Mouse (Mus musculus) retina, embryonic 14.5 days (tissue): Measurements from ENCODE around the gene Tuft1.
"Not testable (repeated sequence)": the region's sequence is repeated elsewhere in the genome, so short reads cannot be mapped to it uniquely, and the experiment has no call there.

Experiments used
- DNase-seq: peaks from one replicate; pipeline ENCODE4 v3.0.0-alpha.2; 2015; ENCODE audit warnings: low spot score

Tuft1 gene

GRCm38 (mm10) chr3:94658740-94659095 is at the start of gene Tuft1:
Gene Tuft1, minus strand, starts transcription at chr3:94658872.
- DNase-seq, result not testable (repeated sequence)

DNA sequence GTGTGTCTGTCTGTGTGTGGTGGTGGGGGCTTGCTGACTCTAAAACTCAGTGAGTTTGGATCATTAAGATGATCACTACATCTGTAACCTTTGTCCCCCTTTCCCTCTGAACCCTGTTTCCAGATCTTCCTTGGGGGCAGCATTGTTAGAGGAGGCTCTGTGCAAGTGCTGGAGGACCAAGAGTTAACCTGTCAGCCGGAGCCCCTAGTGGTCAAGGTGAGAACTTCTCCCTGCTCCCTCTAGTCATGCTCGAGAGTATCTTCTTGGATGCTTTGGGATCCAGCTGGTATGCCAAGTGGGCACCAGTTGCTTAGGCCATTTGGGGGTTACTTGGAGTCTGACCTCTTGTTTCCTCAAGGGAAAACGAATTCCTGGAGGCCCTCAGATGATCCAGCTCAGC is 44.7 kb upstream of the Tuft1 start:
- peak; percentile 3 for DNase-seq

DNA sequence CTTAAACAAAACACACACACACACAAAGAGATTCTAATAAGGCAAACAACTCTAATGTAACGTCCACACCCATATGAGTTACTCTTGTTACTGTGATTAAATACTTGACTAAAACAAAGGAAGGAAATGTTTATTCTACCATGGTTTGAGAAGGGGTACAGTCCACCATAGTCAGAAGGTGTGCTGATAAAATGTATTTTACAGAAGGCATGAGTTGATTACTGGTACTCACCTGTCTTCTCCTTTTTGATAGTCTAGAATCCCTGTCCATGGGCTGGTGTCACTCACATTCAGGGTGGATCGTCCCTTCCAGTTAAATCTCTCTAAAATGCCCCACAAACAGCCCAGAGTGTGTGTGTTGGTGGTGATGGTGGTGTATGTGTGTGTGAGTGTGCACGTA is 44.2 kb upstream of the Tuft1 start:
- no peak for DNase-seq

GRCm38 (mm10) chr3:94702163-94702810 is 43.6 kb upstream of the Tuft1 start:
- not testable (repeated sequence) for DNase-seq

- DNase-seq, result not testable (repeated sequence)
Measured at GRCm38 (mm10) chr3:94696257-94696656, 37.6 kb upstream of the Tuft1 start.

GRCm38 (mm10) chr3:94695591-94695990 is 36.9 kb upstream of the Tuft1 start:
- not testable (repeated sequence) for DNase-seq

DNA sequence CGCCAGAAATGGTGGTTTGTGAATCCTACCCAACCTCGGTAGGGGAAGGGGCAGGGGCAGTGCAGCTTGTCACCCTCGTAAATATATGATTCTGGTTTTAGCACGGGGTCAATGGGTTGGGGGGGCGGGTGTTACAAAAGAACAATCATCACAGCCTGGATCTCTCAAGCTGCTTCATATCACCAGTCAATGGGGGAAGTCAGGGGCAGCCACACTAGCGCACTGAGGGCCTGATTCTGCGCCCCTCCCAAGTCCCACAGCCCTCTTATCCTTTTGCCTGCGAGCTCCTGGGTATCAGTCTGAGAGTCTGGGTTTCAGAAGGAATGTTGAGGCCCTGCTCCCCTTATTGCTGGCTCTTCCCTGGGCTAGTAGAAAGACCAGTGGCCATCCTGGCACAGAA is 35.2 kb upstream of the Tuft1 start:
- DNase-seq, result not testable (repeated sequence)

GRCm38 (mm10) chr3:94693329-94693825 is 34.7 kb upstream of the Tuft1 start, which contains the start of gene Selenbp2:
Gene Selenbp2, plus strand, starts transcription at chr3:94693556.
- DNase-seq, result no peak

GRCm38 (mm10) chr3:94691694-94692093 is 33.0 kb upstream of the Tuft1 start:
- not testable (repeated sequence) for DNase-seq

DNA sequence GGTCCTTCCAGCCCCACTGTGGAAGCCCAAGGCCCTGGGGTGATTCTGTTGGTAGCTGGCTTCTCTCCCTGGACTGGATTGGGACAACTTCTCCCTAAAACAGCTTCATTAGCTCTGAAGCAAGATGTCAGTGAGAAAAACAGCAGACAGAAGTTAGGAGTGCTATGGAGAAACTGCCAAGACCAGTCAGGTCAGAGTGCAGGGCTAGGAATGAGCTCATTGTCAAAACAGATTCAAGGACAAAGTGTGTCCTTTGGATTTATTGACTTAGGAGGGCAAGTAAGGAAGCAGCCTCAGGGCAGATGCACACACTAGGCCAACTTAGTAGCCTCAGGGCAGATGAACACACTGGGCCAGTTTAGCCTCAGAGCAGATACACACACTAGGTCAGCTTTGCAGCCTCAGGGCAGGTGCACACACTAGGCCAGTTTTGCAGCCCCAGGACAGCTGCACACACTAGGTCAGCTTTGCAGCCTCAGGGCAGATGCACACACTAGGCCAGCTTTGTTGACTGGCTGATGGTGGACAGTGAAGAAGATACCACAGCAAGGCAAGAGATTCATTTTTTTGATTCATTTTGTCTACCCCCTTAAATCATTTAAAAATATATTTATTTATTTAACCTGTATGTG is 32.1 kb upstream of the Tuft1 start:
- no peak for DNase-seq

GRCm38 (mm10) chr3:94690162-94690561 is 31.5 kb upstream of the Tuft1 start:
- not testable (repeated sequence) for DNase-seq

DNA sequence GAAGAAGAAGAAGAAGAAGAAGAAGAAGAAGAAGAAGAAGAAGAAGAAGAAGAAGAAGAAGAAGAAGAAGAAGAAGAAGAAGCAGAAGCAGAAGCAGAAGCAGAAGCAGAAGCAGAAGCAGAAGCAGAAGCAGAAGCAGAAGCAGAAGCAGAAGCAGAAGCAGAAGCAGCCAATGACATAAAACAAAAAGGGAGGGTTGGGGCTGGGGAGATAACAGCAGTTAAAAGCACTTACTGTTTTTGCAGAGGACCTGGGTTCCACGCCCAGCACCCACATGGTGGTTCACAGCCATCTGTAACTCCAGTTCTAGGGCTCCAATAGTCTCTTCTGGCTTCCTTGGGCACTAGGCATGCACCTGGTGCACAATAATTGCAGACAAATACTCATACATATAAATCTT is 30.5 kb upstream of the Tuft1 start:
- not testable (repeated sequence) for DNase-seq

DNA sequence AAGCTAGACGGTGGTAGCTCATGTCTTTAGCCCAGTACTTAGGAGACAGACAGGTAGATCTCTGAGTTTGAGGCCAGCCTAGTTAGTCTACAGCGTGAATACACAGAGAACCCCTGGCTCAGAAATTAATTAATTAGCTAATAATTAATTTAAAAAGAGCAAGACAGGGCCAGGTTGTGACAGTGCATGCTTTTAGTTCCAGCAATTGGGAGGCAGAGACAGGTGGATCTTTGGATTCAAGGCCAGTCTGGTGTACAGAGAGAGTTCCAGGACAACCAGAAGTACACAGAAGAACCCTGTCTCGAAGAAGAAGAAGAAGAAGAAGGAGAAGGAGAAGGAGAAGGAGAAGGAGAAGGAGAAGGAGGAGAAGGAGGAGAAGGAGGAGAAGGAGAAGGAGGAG is 30.0 kb upstream of the Tuft1 start:
- DNase-seq, result not testable (repeated sequence)

- not testable (repeated sequence) for DNase-seq
Measured at GRCm38 (mm10) chr3:94685989-94686772, 27.5 kb upstream of the Tuft1 start.

DNA sequence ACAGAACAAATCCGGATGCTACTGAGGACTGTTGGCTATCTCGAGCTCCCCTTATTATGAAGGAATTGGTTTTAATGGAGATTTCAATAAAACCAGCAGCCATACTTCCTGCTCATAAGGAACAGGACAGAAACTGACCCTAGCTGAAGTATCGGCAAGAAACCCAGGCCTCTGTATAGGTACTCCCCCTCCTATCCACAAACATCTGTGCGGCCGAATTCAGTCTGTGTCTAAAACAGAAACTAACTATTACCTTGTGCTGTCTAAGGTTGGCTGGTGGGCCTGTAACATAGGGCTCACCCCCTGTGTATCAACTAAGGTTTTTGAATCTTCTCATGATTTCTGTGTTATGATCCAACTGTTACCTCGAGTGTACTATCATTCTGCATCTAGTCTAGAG is 25.0 kb upstream of the Tuft1 start:
- no peak for DNase-seq

DNA sequence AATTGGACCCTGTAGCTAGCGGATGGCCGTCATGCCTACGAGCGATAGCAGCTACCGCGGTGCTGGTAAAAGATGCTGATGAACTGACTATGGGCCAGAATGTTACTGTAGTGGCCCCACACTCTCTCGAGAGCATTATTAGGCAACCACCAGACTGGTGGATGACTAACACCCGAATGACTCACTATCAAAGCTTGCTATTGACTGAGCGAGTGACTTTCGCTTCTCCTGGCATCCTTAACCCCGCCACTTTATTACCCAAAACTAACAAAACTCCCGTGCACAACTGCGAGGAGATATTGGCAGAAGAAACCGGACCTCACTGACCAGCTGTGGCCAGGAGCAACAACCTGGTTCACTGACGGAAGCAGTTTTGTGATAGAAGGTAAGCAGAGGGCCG is 22.1 kb upstream of the Tuft1 start:
- DNase-seq, result no peak

- DNase-seq, result not testable (repeated sequence)
Measured at GRCm38 (mm10) chr3:94680032-94680431, 21.4 kb upstream of the Tuft1 start.

DNA sequence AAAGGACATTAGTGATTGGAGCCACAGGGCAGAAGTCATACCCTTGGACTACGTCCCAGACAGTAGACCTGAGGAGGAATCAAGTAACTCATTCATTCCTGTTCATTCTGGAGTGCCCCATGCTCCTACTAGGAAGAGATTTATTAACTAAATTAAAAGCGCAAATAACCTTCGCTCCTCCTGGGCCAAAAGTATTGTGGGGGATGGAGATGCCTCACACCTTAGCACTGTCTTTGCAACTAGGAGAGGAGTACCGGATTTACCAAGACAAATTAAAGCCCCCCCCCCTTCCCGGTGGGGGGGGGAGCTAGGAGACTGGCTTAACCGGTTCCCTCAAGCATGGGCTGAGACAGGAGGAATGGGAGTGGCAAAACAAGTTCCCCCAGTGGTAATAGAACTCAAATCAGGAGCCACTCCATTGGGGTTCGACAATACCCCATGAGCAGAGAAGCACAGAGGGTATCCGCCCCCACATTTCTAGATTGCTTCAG is 20.7 kb upstream of the Tuft1 start:
- DNase-seq, result no peak

DNA sequence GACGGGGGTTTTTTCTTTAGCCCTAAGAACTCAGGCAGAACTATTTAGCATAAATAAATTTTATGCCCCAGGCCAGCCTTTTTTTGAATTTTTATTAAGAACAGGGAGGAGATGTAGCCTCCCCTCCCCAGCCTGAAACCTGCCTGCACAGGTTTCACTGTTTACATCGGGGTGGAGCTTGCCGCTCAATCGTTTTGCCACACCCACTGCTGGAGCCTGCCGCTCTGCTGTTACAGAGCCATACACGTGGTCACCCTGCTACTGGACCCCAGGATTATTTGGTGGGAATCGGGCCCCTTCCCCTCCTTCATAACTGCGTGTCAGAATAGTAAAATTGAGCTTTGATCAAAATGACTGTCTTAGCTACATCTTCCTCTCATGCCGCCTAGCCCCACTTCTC is 16.4 kb upstream of the Tuft1 start:
- DNase-seq, result not testable (repeated sequence)

DNA sequence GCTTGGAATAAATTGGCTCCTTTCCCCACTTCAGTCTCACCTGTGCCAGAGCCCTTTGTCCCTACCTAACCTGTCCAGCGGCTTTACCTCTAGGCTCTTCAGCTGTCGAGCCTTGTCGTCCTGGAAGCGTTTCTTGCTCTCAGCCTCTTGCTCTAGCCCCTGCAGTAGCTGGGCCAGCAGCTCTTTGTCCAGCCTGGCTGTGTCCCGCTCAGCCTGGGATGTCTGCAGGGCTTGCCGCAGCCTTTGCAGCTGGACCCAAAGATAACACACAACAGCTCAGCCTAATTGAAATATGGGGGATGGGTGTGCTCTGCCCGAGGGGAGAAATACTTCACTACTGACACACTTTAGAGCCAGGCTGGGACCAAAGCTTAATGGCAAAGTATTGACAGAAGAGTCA is 7.2 kb upstream of the Tuft1 start:
- not testable (repeated sequence) for DNase-seq

DNA sequence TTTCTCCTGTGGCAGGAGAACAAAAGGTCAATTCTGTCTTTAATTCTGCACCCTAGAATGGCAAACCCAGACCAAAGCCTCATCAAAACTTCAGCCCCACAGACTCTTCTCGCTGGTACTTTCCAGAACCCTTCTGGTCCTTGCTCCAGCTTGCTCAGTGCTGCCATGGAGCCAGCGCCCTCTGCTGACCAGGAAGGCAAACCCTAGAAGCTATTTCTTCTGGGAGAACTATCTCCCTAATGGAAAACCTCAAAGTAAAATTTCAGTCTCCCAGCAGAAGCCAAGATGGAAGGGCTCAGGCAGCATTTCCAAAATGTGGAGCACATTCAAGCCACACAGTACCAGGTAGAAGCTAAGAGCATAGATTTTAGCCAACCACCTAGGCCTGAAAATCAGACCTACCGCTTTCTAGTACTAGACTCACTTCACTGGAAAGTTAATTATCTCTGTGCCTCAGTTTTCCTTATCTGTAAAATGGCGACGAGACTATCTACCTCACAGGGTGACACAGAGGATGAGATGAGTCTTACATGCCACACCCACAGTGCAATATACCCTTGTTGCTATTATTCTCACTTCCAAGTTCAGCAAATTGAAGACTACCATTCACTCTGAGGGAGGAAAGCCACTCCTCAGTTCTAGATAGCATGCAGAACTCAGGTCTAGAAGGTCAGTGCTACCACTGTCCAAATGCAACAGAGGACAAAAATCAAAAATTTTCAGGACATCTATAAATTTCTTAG is 6.6 kb upstream of the Tuft1 start:
- DNase-seq, result not testable (repeated sequence)

DNA sequence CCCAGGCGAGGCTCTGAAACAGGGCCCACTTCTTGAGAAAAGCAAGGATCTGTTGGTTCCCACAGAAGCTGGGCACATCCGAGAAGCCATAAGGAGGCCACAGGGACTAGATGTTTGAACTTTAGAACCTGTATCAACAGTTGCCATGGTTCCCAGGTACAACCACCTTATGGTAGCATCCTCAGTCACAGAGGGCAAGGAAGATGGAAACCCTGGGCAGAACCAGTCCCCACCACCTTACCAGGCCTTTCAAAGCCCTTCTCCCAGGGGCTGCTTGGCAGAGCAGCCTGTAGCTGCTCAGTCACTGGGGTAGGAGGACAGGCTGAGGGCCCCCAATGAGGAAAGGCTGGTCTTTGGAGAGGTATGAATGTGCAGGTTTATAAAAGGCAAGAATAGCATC is 2.2 kb upstream of the Tuft1 start:
- not testable (repeated sequence) for DNase-seq
